In the genomic region with DNA sequence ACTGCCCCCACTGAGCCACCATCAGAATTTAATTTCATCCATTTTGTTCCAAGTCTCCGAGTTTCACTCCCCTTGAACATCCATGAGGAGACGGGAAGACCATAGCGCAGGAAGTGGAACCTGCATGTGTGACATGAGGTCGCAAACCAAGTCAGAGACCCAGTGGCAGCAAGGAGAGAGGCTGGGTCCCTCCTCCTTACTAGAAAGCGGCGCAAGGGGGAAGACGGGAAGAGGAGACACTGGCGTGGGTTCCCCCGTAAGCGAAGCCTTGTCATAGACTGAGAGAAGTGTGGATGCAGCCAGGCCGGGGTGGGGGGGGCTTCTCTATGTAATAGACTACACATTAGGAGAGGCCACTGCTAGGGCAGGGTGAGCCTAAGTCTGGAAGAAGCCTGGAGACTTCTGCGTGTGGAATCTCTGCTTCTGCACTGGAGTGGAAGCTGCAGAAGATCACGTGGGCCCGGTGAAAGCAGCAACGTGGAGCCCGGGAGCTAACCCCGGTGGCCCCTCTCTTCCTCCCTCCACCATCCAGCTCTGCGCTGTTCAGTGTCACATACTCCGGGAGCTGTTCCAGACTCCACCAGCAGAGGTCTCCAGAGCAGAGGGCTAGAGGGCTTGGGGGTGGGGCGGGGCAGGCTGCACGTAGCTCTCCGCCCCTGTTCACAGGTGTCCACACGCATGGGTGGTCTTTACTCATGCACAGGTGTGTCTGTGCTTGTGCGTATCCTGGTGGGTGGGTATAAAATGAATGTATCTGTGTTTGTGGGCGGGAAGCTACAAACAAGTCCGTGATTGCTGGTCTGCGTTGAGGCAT, we compare ENCODE assay signal across 8 mouse cellular contexts.
DNase-seq lines count a peak whose midpoint lies in the region; ATAC-seq and TF ChIP-seq lines count a peak whose summit lies in the region.

No protein-coding gene starts in this region.

- peak; percentile 82 for ATAC-seq in erythroblast, adult 5-6 weeks (replicated peaks; ENCODE audit: low FRiP score, poor library complexity, severe bottlenecking)
- ATAC-seq in heart, embryonic 12.5 days (ENCODE audit: insufficient number of reproducible peaks, low FRiP score) = peak; percentile 68
- ATAC-seq in kidney, embryonic 15.5 days (replicated peaks; ENCODE audit: low FRiP score) = peak; percentile 81

- H3K36me3 ChIP-seq in heart, embryonic 12.5 days = no peaks in the 10 kb centered on the region
- H3K36me3 ChIP-seq in kidney, embryonic 15.5 days = no peaks in the 10 kb centered on the region

- TF ChIP-seq POLR2A in brain, embryonic 14.5 days (IDR thresholded peaks at IDR 0.05; ENCODE audit: borderline replicate concordance, extremely low read depth, insufficient read depth, insufficient read length, poor library complexity, severe bottlenecking) = no peak

- peak; percentile 91 for TF ChIP-seq CTCF in brain, embryonic 14.5 days (IDR thresholded peaks at IDR 0.05; ENCODE audit: borderline replicate concordance, extremely low read depth, insufficient read depth, insufficient read length)

- H3K4me1 ChIP-seq in heart, embryonic 12.5 days (replicated peaks) = peaks cover 22% of the 10 kb centered on the region
- peaks cover 58% of the 10 kb centered on the region for H3K4me1 ChIP-seq in kidney, embryonic 15.5 days

- peak; percentile 86 for DNase-seq in CD4-positive helper T cell, adult 2 months (ENCODE audit: low read depth, low spot score)
- peak; percentile 81 for DNase-seq in brain, embryonic 14.5 days (ENCODE audit: low read depth)
- peak; percentile 86 for DNase-seq in liver
- peak; percentile 45 to 71 for DNase-seq in monocyte, adult 2 months (ENCODE audit: low read depth in 1 of 2, low spot score in 2 of 2)
- peak; percentile 78 to 88 for DNase-seq in spleen, postnatal 14 days (ENCODE audit: low spot score in 2 of 2)

- WGBS in heart, embryonic 12.5 days = 21% methylated on average over 27 of the region's 27 CpGs
- 18% methylated on average over 27 of the region's 27 CpGs for WGBS in kidney, embryonic 15.5 days

- no peak overlapping the region for H3K9ac ChIP-seq in heart, embryonic 12.5 days
- 0 out of 2 replicates have a peak overlapping the region, but pooled peaks have one; percentile 1 for H3K9ac ChIP-seq in kidney, embryonic 15.5 days

- H3K4me3 ChIP-seq in heart, embryonic 12.5 days = no peak overlapping the region
- no peak overlapping the region for H3K4me3 ChIP-seq in kidney, embryonic 15.5 days (replicated peaks)

- no peak overlapping the region for H3K27ac ChIP-seq in heart, embryonic 12.5 days (ENCODE audit: poor library complexity, severe bottlenecking)
- no peak overlapping the region for H3K27ac ChIP-seq in kidney, embryonic 15.5 days

- H3K4me2 ChIP-seq in heart, embryonic 12.5 days = peak overlapping the region; percentile 51
- peak overlapping the region; percentile 49 for H3K4me2 ChIP-seq in kidney, embryonic 15.5 days

- no peaks in the 10 kb centered on the region for H3K27me3 ChIP-seq in heart, embryonic 12.5 days (replicated peaks)
- no peaks in the 10 kb centered on the region for H3K27me3 ChIP-seq in kidney, embryonic 15.5 days

- peaks cover 11% of the 10 kb centered on the region for H3K9me3 ChIP-seq in heart, embryonic 12.5 days (replicated peaks)
- H3K9me3 ChIP-seq in kidney, embryonic 15.5 days (replicated peaks) = no peaks in the 10 kb centered on the region; the same call in 1 of the 2 replicates
